Mouse (Mus musculus) intestine, embryonic 14.5 days (tissue): ENCODE measurements around the gene Slc11a2. TPM values are rescaled to one million over a fixed set of nuclear protein-coding genes. Genes with fewer than 3 reads are reported as not detected.
A peak's percentile ranks its signal among the peaks of the same experiment; 100 is the strongest.

Source experiments
- ATAC-seq: fragments of 200-750 bp; cut with Nextera tagmentation; replicated peaks from 2 replicates; pipeline ENCODE4 v1.8.0; 2017; ENCODE audit warnings: low read depth, moderate number of reproducible peaks, moderate TSS enrichment, moderate library complexity; ENCODE audit not compliant: low FRiP score, low TSS enrichment
- DNase-seq: peaks from one replicate; pipeline ENCODE4 v3.0.0-alpha.2; 2018; ENCODE audit warnings: low spot score
- H3K27ac ChIP-seq: fragments of 300-500 bp; sonication (generic); 2 replicates; pipeline ENCODE4 v1.5.1; 2014; ENCODE audit warnings: low read depth, mild to moderate bottlenecking, control low read depth
- H3K27me3 ChIP-seq: fragments of 300-500 bp; sonication (generic); replicated peaks from 2 replicates; pipeline ENCODE4 v1.6.1; 2014; ENCODE audit warnings: low read length, control low read depth; ENCODE audit not compliant: control insufficient read depth, insufficient read depth
- H3K36me3 ChIP-seq: fragments of 300-500 bp; sonication (generic); 2 replicates; pipeline ENCODE4 v1.6.1; 2014; ENCODE audit warnings: low read length, control low read depth; ENCODE audit not compliant: control insufficient read depth, insufficient read depth
- H3K4me1 ChIP-seq: fragments of 300-500 bp; sonication (generic); replicated peaks from 2 replicates; pipeline ENCODE4 v1.6.1; 2014; ENCODE audit warnings: low read length, control low read depth, mixed read lengths; ENCODE audit not compliant: control insufficient read depth, insufficient read depth
- H3K4me2 ChIP-seq: fragments of 300-500 bp; sonication (generic); 2 replicates; pipeline ENCODE4 v1.6.1; 2014; ENCODE audit warnings: low read length
- H3K4me3 ChIP-seq: fragments of 300-500 bp; sonication (generic); 2 replicates; pipeline ENCODE4 v1.5.1; 2014; ENCODE audit warnings: low read depth, low read length, control low read depth, mixed read lengths
- H3K9ac ChIP-seq: fragments of 300-500 bp; sonication (generic); 2 replicates; pipeline ENCODE4 v1.6.1; 2014; ENCODE audit warnings: mild to moderate bottlenecking, low read length
- H3K9me3 ChIP-seq: fragments of 300-500 bp; sonication (generic); 2 replicates; pipeline ENCODE4 v1.6.1; 2016; ENCODE audit warnings: low read length, control low read depth; ENCODE audit not compliant: control insufficient read depth
- WGBS: fragments of 180-500 bp; shearing (Covaris S2); extraction: QIAGEN DNeasy Blood & Tissue Kit; methylation state at CpG from one replicate; pipeline ENCODE4 v1.1.7; 2014; 5-methylcytosine and 5-hydroxymethylcytosine counted together
- polyA plus RNA-seq: library from polyadenylated mRNA; unstranded; fragments of >200 nt; fragmentation: Nextera tagmentation; extraction: Ambion mirVana; gene quantifications from 2 replicates; pipeline ENCODE4 v1.2.1, GENCODE M21; 2014

Slc11a2 gene
- polyA plus RNA-seq, result 17.6 and 20.6 TPM in 2 replicates

DNA sequence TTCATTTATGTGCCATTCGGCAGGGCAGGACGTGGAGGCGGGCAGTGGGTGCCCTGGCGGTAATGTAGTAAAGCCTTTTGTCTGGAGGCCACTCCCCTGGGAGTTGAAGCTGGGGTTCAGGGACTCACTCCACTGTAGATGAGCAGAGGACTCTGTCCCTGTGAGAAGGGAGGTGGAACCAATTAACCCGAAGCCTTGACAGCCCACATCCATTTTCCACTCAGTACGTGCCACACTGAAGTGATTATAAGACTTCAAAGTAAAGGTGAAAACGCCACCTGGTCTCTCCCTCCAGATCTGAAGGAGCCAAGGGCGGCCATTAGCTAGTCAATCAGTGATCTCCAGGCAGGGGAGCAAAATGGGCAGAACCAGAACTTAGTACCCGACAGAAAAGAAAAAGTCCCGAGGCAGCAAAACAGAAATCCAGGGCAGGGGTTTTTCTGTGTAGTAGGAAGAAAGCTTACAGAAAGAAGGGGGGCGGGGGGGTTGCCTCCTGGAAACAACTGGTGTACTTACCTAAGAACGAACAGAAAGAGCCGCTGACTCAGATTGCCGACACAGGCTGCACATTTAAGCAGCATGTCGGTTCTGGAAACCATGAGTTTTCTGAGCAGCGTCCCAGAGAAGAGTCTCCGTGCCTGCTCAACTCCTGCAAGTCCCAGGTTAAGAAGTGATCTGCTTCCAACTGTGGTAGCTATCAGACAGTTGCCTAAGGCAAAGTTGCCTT is at the start of gene Slc11a2:
TSS of gene Slc11a2 (minus strand) at position 677 of the 727 bp plus-strand sequence.
- H3K9me3 ChIP-seq, result no peaks in the 10 kb centered on the region
- no peaks in the 10 kb centered on the region for H3K36me3 ChIP-seq
- 27% methylated on average over 17 of the region's 17 CpGs for WGBS
- no peak within 1 kb of the TSS for H3K9ac ChIP-seq
- peak within 1 kb of the TSS; percentile 98 for H3K4me2 ChIP-seq
- peaks cover 17% of the 10 kb centered on the region; the same call in 1 of the 2 replicates for H3K4me1 ChIP-seq
- no peak for ATAC-seq
- H3K27me3 ChIP-seq, result peaks cover 17% of the 10 kb centered on the region
- H3K4me3 ChIP-seq, result peak within 1 kb of the TSS; percentile 87
- no peak within 1 kb of the TSS for H3K27ac ChIP-seq
- no peak for DNase-seq

DNA sequence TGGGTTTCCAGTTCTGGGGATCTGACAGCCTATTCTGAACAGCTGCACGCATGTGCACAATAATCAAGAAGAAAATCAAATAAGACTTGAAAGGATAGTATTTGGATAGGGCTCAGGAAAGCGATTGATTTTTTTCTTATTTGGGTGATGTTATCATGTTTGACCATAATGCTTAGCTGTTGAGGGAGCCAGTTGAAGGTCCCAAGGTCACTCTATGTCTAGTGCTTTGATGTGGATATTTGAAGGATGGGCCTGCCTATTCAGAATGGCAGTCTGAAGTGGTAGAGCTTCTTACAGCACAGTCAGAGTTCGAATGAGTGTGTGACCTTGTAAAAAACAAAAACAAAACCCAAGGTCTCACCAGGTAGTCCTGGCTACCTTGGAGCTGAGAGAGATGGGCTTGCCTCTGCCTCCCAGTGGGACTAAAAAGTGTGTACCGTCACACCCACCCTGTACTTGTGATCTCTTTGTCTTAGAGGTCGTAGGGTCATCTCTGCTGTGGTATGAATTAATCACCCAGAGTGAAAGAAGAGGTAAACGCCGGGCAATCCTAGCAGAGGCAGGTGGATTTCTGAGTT is 49.1 kb upstream of the Slc11a2 start:
- Histone ChIP-seq H3K27ac (no peak overlapping the region), H3K27me3 (no peaks in the 10 kb centered on the region), H3K4me3 (no peak overlapping the region), H3K4me2 (no peak overlapping the region), H3K4me1 (peaks cover 11% of the 10 kb centered on the region), H3K9ac (no peak overlapping the region), H3K9me3 (no peaks in the 10 kb centered on the region), H3K36me3 (peaks cover 75% of the 10 kb centered on the region)
- ATAC-seq (no peak), DNase-seq (no peak)
- 69% methylated on average over 7 of the region's 7 CpGs for WGBS

DNA sequence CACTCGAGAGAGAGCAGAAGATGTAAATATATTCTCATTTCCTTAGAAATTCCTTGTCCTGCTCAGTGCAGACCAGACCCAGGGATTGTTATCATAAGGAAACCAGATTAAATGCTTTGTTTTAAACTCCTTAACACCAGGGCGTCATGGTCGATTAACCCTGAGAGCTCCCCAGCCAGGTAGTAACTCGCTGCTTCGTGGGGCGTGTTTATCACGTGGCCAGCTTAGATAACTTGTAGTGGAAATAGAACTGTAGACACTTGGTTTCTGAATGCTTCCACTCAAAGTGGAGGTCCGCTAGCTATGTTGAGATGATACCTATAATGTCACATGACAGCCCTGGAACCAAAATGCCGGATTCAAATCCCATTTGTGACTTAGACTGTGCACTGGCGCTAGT is 45.2 kb upstream of the Slc11a2 start:
- Histone ChIP-seq H3K9ac (peak overlapping the region; percentile 78), H3K9me3 (no peaks in the 10 kb centered on the region), H3K4me2 (peak overlapping the region; percentile 80), H3K4me1 (peaks cover 14% of the 10 kb centered on the region), H3K36me3 (peaks cover 36% of the 10 kb centered on the region), H3K27ac (no peak overlapping the region), H3K27me3 (no peaks in the 10 kb centered on the region), H3K4me3 (peak overlapping the region; percentile 63)
- no peak for ATAC-seq
- WGBS, result 55% methylated on average over 10 of the region's 10 CpGs
- no peak for DNase-seq

DNA sequence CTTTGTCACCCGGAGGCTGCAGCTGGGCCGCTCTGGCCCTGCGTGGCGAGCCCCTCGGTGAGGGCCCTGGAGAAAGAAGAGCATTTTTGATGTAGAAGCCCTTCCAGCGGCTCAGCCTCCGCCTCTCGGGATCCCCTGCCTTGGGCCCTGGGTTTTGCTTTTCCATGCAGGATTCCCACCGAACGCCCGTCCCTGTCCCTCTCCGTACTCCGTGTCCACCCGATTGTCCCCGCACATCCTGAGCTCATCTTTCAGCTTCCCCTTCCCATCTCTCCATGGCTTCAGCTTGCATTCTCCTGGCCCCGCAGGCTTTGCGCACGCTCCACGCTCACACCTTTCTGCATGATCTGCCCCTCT is 44.3 kb upstream of the Slc11a2 start:
- peak overlapping the region; percentile 63 for H3K4me3 ChIP-seq
- DNase-seq (no peak), ATAC-seq (no peak; the same call in 1 of the 2 replicates)
- peaks cover 14% of the 10 kb centered on the region for H3K4me1 ChIP-seq
- no peaks in the 10 kb centered on the region for H3K9me3 ChIP-seq
- H3K36me3 ChIP-seq, result peaks cover 29% of the 10 kb centered on the region
- no peaks in the 10 kb centered on the region for H3K27me3 ChIP-seq
- peak overlapping the region; percentile 80 for H3K4me2 ChIP-seq
- peak overlapping the region; percentile 66 for H3K27ac ChIP-seq
- 0% methylated on average over 19 of the region's 19 CpGs for WGBS
- H3K9ac ChIP-seq, result peak overlapping the region; percentile 78

DNA sequence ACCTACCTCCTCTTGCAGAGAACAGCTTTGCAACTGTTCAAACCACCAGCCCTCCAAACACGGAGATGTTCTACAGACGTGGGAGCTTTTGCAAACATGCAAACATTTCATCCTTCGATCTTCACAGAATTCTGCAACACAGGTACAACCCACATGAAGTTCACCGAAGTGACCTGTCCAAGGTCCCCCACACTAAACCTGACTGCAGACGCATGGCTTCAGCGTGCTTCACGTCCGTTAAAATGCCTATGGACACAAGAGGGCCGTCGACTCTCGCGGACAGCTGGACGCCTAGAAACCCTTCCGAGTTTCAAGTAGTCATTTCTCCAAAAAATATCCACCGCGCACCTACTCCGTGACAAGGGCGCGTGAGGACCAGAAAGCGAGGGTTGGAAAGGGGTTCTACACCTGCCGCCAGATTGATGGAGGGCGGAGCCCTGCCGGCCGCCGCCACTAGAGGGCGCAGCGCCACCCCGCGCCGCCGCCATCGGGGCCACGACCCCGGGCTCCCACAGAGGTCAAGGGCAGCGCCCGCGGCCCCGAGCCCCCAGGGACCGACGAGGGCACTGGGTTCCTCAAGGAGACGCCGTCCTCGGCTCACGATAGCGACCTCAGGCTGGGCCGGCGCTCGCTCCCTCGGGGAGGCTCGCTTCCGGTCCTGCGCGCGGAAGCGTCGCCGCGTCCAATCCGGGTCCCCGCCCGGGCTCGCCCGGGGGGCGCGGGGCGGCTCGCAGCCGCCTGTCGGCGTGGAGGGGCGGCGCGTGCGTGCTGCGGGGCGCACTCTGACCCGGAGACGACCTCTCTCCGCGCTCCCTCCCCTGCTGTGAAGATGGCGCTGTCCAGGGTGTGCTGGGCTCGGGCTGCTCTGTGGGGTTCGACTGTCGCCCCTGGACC is 43.7 kb upstream of the Slc11a2 start, which contains the start of gene Letmd1:
TSS of gene Letmd1 (plus strand) at position 729 of the 894 bp plus-strand sequence.
- WGBS, result 2% methylated on average over 84 of the region's 84 CpGs
- peak within 1 kb of the TSS; percentile 66 for H3K27ac ChIP-seq
- peak within 1 kb of the TSS; percentile 80 for H3K4me2 ChIP-seq

DNA sequence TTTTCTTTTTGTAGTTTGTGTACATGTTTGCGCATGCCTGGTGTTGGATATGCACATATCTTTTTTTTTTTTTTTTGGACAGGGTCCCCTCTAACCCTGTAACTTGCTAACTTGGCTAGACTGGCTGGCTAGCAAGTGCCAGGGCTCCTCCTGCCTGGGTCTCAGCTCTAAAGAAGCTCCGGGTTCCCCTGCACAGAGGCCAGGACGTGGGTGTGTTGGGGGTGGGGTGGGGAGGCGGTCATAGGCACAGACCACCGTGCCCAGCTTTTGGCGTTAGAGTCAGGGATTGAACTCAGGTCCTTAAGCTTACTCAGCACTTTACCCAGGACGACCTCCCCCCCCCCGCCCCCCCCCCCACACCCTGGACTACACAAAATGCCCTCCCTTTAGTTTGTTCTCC is 42.9 kb upstream of the Slc11a2 start:
- Histone ChIP-seq H3K27me3 (no peaks in the 10 kb centered on the region), H3K4me3 (no peak overlapping the region), H3K4me2 (peak overlapping the region; percentile 80), H3K9me3 (no peaks in the 10 kb centered on the region), H3K27ac (no peak overlapping the region), H3K4me1 (peaks cover 14% of the 10 kb centered on the region), H3K9ac (no peak overlapping the region), H3K36me3 (peaks cover 16% of the 10 kb centered on the region)
- DNase-seq (no peak), ATAC-seq (no peak)
- WGBS, result 47% methylated on average over 7 of the region's 8 CpGs

More for the DNA sequence above, 43.7 kb upstream of the Slc11a2 start, which contains the start of gene Letmd1:
- Histone ChIP-seq H3K9ac (peak within 1 kb of the TSS; percentile 78), H3K27me3 (no peaks in the 10 kb centered on the region), H3K9me3 (no peaks in the 10 kb centered on the region), H3K36me3 (peaks cover 23% of the 10 kb centered on the region), H3K4me1 (peaks cover 14% of the 10 kb centered on the region), H3K4me3 (peak within 1 kb of the TSS; percentile 63)
- peak; percentile 91 for DNase-seq
- ATAC-seq, result peak; percentile 89

DNA sequence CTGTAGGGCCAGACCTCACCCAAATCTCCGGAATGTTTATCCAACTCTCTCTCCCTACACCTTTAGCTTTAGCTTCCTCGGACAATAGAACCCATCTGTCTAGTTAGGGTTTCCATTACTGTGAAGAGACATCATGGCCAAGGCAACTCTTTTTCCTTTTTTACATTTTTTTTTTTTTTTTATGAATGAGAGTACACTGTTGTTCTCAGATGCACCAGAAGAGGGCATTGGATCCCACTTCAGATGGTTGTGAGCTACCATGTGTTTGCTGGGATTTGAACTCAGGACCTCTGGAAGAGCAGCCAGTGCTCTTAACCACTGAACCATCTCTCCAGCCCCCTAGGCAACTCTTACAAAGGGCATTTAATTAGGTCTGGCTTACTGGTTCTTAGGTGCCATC is 40.6 kb upstream of the Slc11a2 start:
- no peak overlapping the region for H3K4me2 ChIP-seq
- H3K4me1 ChIP-seq, result peaks cover 12% of the 10 kb centered on the region
- no peak for DNase-seq
- WGBS, result 59% methylated on average over 2 of the region's 2 CpGs
- no peak for ATAC-seq
- no peak overlapping the region for H3K27ac ChIP-seq
- H3K4me3 ChIP-seq, result no peak overlapping the region
- no peaks in the 10 kb centered on the region for H3K27me3 ChIP-seq
- no peak overlapping the region for H3K9ac ChIP-seq
- no peaks in the 10 kb centered on the region for H3K36me3 ChIP-seq
- no peaks in the 10 kb centered on the region for H3K9me3 ChIP-seq

DNA sequence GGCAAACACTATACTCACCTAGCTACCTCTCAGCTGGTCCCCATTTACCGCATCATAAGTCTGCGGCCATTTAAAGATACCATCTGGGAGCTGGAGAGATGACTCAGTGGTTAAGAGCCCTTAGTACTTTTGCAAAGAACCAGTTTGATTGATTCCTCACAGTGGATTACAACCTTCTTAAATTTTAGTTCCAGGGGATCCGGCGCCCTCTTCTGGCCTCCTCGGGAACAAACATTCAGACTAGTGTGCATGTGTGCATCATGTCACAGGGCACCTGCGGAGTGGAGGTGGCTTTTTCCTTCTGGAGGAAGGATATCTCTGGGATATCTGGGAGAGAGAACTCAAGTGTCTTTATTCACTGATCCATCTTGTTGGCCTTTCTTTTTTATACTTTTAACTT is 38.8 kb upstream of the Slc11a2 start:
- H3K27ac ChIP-seq, result no peak overlapping the region
- peaks cover 3% of the 10 kb centered on the region; the same call in 1 of the 2 replicates for H3K4me1 ChIP-seq
- ATAC-seq (no peak), DNase-seq (peak; percentile 84)
- WGBS, result 28% methylated on average over 6 of the region's 6 CpGs
- H3K36me3 ChIP-seq, result no peaks in the 10 kb centered on the region
- H3K9ac ChIP-seq, result no peak overlapping the region
- no peaks in the 10 kb centered on the region for H3K9me3 ChIP-seq
- no peaks in the 10 kb centered on the region for H3K27me3 ChIP-seq
- H3K4me2 ChIP-seq, result no peak overlapping the region
- no peak overlapping the region for H3K4me3 ChIP-seq
